Mouse (Mus musculus): Measurements from ENCODE around the gene Kdm4b. TPM values are rescaled to one million over a fixed set of nuclear protein-coding genes. Genes with fewer than 3 reads are reported as not detected.

Kdm4b gene
- polyA plus RNA-seq, 1 experiment: not detected

DNA sequence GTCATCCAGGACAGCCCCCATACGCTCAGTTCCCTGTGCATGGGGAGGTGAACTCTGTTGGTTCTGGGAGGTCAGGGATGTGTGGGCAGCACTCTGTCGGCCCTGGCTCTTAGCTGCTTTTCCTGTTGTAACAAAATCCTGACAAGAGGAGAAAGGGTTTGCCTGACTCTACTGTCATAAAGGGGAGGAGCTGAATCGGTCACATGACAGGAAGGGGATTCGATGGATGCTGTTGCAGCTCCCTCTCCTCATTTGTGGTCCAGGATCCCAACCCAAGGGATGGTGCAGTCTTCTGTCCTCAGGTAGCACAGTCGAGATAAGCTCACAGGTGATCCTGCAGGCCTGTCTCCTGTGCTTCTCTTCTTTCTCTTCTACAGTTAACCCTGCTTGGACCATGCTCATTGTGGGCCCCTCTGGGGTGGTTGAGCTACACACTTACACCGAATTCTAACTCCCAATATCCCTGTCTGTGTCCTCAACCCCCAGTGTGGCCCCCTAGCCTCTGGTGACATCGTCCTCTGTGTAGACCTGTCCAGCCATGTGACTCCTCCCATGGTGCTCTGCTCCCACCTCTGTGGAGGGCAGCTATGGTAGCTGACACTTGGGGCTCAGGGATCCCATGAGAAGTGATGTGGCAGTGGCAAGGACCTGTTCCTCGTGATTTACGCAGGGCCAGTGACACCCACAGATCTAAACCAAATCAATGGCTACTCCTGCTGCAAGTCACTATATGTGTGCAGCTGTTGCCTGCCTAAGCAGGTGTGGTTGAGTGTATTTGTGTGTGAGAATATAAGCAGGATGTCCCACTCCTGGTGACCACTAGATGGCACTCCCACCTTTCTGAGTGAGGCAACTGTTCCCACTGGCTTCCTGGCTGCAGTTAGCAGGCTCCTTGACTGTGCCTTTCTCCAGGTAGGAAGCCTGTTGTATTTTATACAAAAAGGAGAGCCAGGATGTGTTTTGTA is 31.3 kb downstream of the Kdm4b start:
- H3K4me3 ChIP-seq (ENCODE audit: insufficient read depth, low read depth, low read length): no peak overlapping the region
- H3K4me1 ChIP-seq (ENCODE audit: control insufficient read depth, insufficient read depth, low read length): peaks cover 33% of the 10 kb centered on the region
- 59% methylated on average over 9 of the region's 9 CpGs for WGBS
- TF ChIP-seq POLR2A (IDR thresholded peaks at IDR 0.05; ENCODE audit: insufficient read depth, low read depth, low read length): no peak
- peak; percentile 34; the same call in 1 of the 2 replicates for TF ChIP-seq CTCF (IDR thresholded peaks at IDR 0.05; ENCODE audit: insufficient read depth, low read depth, low read length)
- H3K27ac ChIP-seq (ENCODE audit: insufficient read depth, low read depth, low read length): no peak overlapping the region

DNA sequence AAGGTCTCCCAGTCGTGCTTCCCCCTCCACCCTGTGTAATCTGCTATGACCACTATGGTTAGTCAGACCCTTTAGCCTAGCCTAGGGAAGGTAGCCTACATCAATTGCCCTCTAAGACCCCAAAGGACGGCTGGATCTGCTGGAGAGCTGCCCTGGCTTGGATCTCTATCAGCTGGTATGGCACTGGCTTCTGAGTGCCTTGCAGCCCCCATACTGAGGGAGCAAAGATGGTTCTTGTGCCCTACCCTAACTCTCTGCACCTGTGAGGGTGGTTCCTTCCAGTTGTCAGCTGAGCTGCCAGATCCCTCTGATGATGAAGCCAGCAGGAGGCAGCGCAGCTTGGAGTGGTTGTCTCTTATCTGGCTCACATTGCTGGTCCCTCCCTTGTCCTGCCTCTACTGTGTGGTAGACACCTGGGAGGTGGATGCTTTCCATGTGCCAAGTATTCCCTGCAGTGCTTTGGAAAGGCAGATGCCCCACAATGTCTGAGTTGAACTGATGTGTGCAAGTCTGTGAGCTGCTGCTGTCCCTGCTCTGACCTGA is 33.4 kb downstream of the Kdm4b start:
- no peak for TF ChIP-seq POLR2A (IDR thresholded peaks at IDR 0.05; ENCODE audit: insufficient read depth, low read depth, low read length)
- no peak for TF ChIP-seq CTCF (IDR thresholded peaks at IDR 0.05; ENCODE audit: insufficient read depth, low read depth, low read length)
- Histone ChIP-seq H3K4me3 (ENCODE audit: insufficient read depth, low read depth, low read length) (no peak overlapping the region), H3K4me1 (ENCODE audit: control insufficient read depth, insufficient read depth, low read length) (peaks cover 43% of the 10 kb centered on the region), H3K27ac (ENCODE audit: insufficient read depth, low read depth, low read length) (no peak overlapping the region)
- WGBS: 60% methylated on average over 3 of the region's 3 CpGs

DNA sequence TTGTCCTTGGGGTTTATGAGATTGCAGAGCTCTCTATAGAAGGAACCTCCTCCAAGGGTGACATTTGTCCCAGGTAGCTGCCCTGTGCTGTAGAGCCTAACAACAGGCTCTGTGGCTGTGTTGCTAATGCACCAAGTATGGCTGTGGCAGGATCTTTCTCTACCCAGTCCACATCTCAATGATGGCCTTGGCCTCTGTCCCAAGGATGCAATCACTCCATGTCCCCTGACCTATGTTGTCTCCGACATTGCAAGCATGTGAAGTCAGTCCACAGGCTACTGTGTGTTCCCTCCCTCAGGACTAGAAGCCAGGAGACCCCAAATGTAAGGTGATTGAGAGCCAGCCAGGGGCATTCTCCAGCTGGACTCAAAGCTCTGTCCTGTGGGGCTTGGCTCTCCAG is 34.0 kb downstream of the Kdm4b start:
- TF ChIP-seq POLR2A (IDR thresholded peaks at IDR 0.05; ENCODE audit: insufficient read depth, low read depth, low read length) (no peak), CTCF (IDR thresholded peaks at IDR 0.05; ENCODE audit: insufficient read depth, low read depth, low read length) (no peak)
- WGBS: 30% methylated on average over 1 of the region's 1 CpGs
- Histone ChIP-seq H3K4me1 (ENCODE audit: control insufficient read depth, insufficient read depth, low read length) (peaks cover 45% of the 10 kb centered on the region), H3K4me3 (ENCODE audit: insufficient read depth, low read depth, low read length) (no peak overlapping the region), H3K27ac (ENCODE audit: insufficient read depth, low read depth, low read length) (peak overlapping the region; percentile 84)

DNA sequence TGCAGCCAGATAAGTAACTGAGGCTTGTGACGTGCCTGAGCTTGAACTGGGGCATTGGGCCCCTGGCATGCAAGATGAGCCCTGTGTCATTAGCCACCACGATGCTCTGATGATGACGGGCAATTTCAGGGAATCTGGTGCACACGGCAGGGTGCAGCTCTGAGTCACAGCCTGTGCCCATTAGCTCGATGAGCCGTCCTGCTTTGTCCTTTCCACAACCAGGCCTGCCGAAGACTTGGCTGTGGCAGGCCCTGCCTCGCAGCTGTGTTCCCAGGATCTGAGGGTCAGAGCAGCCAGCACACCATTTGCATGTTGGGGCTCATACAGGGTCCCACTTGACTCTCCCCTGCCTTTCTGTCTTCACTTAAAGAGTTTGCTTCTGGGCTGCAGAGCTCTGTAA is 34.6 kb downstream of the Kdm4b start:
- WGBS: 11% methylated on average over 8 of the region's 8 CpGs
- no peak overlapping the region for H3K4me3 ChIP-seq (ENCODE audit: insufficient read depth, low read depth, low read length)
- TF ChIP-seq POLR2A (IDR thresholded peaks at IDR 0.05; ENCODE audit: insufficient read depth, low read depth, low read length) (no peak), CTCF (IDR thresholded peaks at IDR 0.05; ENCODE audit: insufficient read depth, low read depth, low read length) (no peak)
- peak overlapping the region; percentile 84 for H3K27ac ChIP-seq (ENCODE audit: insufficient read depth, low read depth, low read length)
- peaks cover 51% of the 10 kb centered on the region for H3K4me1 ChIP-seq (ENCODE audit: control insufficient read depth, insufficient read depth, low read length)

DNA sequence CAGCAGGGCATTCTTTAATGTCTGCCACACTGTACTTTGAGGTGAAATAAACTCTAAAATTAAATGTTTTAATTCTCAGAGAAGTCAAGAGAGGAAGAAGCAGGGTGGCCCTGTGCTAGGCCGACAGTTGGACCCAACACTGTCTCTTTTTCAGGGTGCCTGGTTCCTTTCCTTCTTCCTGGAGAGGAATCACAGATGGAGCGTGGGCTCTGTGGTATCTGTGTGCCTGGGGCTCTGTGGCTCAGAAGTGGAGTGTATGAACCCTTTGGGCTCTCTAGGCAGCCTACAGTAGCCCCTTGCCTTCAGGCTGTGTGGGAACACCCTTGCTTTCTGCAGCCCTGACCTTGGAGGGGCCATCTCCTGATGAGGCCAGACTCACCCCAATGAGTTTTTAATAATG is 35.7 kb downstream of the Kdm4b start:
- Histone ChIP-seq H3K4me1 (ENCODE audit: control insufficient read depth, insufficient read depth, low read length) (peaks cover 61% of the 10 kb centered on the region), H3K27ac (ENCODE audit: insufficient read depth, low read depth, low read length) (peak overlapping the region; percentile 84; the same call in 1 of the 2 replicates), H3K4me3 (ENCODE audit: insufficient read depth, low read depth, low read length) (no peak overlapping the region)
- 78% methylated on average over 2 of the region's 2 CpGs for WGBS
- TF ChIP-seq CTCF (IDR thresholded peaks at IDR 0.05; ENCODE audit: insufficient read depth, low read depth, low read length) (no peak), POLR2A (IDR thresholded peaks at IDR 0.05; ENCODE audit: insufficient read depth, low read depth, low read length) (no peak)

DNA sequence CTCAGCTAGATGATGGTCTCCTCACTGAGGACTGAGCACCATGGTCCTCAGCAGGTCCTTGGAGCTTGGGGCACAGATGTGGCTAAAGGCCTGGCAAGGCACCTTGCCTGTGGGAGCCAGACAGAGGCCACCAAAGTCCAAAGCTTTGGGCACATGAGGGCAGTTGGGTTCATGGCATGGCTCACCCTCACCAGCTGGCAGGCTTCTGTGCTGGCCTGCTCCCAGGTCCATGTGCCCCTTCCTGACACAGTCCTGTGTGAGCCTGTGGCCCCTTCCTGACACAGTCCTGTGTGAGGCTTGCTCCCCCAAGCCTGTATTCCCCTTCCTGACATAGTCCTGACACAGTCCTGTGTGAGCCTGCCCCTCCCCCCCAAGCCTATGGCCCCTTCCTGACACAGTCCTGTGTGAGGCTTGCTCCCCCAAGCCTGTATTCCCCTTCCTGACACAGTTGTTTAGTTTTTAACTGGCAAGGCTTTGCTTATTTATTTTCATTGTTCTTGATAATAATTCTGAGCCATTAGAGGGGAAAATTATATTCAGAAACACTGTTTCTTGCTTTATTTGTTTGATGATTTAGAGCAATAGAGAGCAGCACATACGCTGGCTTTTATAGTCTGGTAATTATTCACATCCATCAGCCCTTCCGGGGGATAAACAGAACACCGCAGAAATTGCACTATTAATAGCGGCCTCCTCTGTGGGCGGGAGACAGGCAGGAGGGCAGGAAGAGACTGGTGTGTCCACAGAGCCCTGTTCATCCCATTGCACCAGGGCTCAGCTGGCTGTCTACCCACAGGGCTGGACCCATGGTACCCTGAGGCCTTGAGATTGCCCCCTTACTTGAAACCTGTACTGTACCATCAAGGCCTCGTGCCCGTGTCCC is 40.2 kb downstream of the Kdm4b start:
- 12% methylated on average over 7 of the region's 7 CpGs for WGBS
- peaks cover 79% of the 10 kb centered on the region for H3K4me1 ChIP-seq (ENCODE audit: control insufficient read depth, insufficient read depth, low read length)
- no peak overlapping the region for H3K4me3 ChIP-seq (ENCODE audit: insufficient read depth, low read depth, low read length)
- no peak for TF ChIP-seq POLR2A (IDR thresholded peaks at IDR 0.05; ENCODE audit: insufficient read depth, low read depth, low read length)
- no peak for TF ChIP-seq CTCF (IDR thresholded peaks at IDR 0.05; ENCODE audit: insufficient read depth, low read depth, low read length)
- H3K27ac ChIP-seq (ENCODE audit: insufficient read depth, low read depth, low read length): peak overlapping the region; percentile 90

DNA sequence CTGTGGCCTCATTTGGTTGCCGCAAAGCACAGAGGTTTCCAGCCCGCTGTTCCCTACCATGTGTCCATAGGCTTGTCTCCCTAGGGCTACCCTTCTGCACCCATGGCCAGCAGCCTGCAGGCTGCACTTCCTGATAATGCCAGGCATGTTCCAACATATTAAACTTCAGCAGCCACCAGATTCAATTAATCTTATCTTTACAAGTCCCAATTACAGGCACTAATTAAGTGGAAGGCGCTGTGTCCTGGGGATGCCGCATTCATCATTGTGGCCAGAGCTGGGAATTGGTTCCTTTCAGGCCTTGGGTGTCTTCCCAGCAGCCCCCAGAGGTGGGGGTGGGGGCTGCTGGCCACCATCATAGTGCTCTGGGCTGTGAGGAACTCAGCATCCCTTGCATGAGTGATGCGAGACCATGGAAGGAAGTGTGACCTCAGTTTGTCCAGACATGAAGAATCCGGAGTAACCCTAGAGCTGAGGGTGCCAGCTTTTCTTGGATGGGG is 42.5 kb downstream of the Kdm4b start:
- 49% methylated on average over 6 of the region's 6 CpGs for WGBS
- H3K4me1 ChIP-seq (ENCODE audit: control insufficient read depth, insufficient read depth, low read length): peaks cover 90% of the 10 kb centered on the region
- H3K4me3 ChIP-seq (ENCODE audit: insufficient read depth, low read depth, low read length): no peak overlapping the region

DNA sequence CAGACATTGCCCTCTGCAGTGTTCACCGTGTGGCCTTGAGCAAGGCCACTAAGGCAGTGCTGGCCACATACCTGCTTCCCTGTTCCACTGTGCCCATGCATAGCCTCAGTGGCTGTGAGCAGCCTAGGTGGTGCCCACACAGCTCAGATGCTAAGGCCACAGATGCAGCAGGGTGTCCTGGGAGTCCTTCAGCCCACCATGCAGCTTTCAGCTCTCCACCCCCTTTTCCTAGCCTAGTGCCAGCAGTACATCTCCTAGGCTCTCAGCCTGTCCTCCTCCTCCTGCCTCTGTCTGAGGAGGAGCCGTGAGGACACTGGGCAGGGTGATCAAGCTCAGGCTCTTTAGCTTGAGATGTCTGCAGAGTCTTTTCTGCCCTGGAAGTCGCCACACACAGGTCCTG is 44.2 kb downstream of the Kdm4b start:
- TF ChIP-seq POLR2A (IDR thresholded peaks at IDR 0.05; ENCODE audit: insufficient read depth, low read depth, low read length): no peak
- no peak for TF ChIP-seq CTCF (IDR thresholded peaks at IDR 0.05; ENCODE audit: insufficient read depth, low read depth, low read length)
- whole genome bisulfite sequencing: 60% methylated on average over 3 of the region's 3 CpGs
- peaks cover 94% of the 10 kb centered on the region for H3K4me1 ChIP-seq (ENCODE audit: control insufficient read depth, insufficient read depth, low read length)
- H3K27ac ChIP-seq (ENCODE audit: insufficient read depth, low read depth, low read length): peak overlapping the region; percentile 94
- no peak overlapping the region for H3K4me3 ChIP-seq (ENCODE audit: insufficient read depth, low read depth, low read length)

More for the DNA sequence above, 42.5 kb downstream of the Kdm4b start:
- H3K27ac ChIP-seq (ENCODE audit: insufficient read depth, low read depth, low read length): peak overlapping the region; percentile 90
- TF ChIP-seq POLR2A (IDR thresholded peaks at IDR 0.05; ENCODE audit: insufficient read depth, low read depth, low read length) (no peak), CTCF (IDR thresholded peaks at IDR 0.05; ENCODE audit: insufficient read depth, low read depth, low read length) (no peak)

All from olfactory bulb, adult 2 months (tissue).